Mouse (Mus musculus) bone marrow macrophage, adult 2 months (primary cell): ENCODE measurements around the gene Diaph2. TPM values are rescaled to one million over a fixed set of nuclear protein-coding genes. Genes with fewer than 3 reads are reported as not detected.

Experiments used
- H3K27ac ChIP-seq: 2 replicates; pipeline ENCODE4 v1.5.1; 2012; ENCODE audit warnings: low read depth, low read length; ENCODE audit not compliant: insufficient read depth
- H3K4me1 ChIP-seq: 2 replicates; pipeline ENCODE4 v1.6.1; 2012; ENCODE audit warnings: low read length; ENCODE audit not compliant: control insufficient read depth, insufficient read depth
- H3K4me3 ChIP-seq: 2 replicates; pipeline ENCODE4 v1.5.1; 2012; ENCODE audit warnings: mild to moderate bottlenecking, low read length, moderate library complexity; ENCODE audit not compliant: insufficient read depth
- CTCF ChIP-seq: IDR thresholded peaks from 2 replicates; pipeline ENCODE4 v1.5.1; 2012; ENCODE audit warnings: low read depth, mild to moderate bottlenecking, low read length, moderate library complexity
- POLR2A ChIP-seq: IDR thresholded peaks from 2 replicates; pipeline ENCODE4 v1.6.1; 2012; ENCODE audit warnings: mild to moderate bottlenecking, low read depth, low read length, borderline replicate concordance
- polyA plus RNA-seq: library from polyadenylated mRNA; stranded (reverse); fragments of >200 nt; gene quantifications from 2 replicates; pipeline ENCODE4 v1.2.4, GENCODE M21; 2012; ENCODE audit not compliant: missing spikeins, insufficient read depth, insufficient read length

Gene Diaph2
- polyA plus RNA-seq, 1 experiment: 24.4 TPM

- no peak for TF ChIP-seq CTCF
- no peak for TF ChIP-seq POLR2A
- H3K27ac ChIP-seq: no peak overlapping the region
- peaks cover 5% of the 10 kb centered on the region for H3K4me1 ChIP-seq
- H3K4me3 ChIP-seq: no peak overlapping the region
Observed at GRCm38 (mm10) chrX:129831903-129832302, 82.4 kb downstream of the Diaph2 start.

GRCm38 (mm10) chrX:129833887-129834286 is 84.3 kb downstream of the Diaph2 start:
- TF ChIP-seq CTCF (no peak), POLR2A (no peak)
- Histone ChIP-seq H3K27ac (no peak overlapping the region), H3K4me1 (peaks cover 5% of the 10 kb centered on the region), H3K4me3 (no peak overlapping the region)

- H3K27ac ChIP-seq: no peak overlapping the region
- H3K4me1 ChIP-seq: no peaks in the 10 kb centered on the region
- no peak overlapping the region for H3K4me3 ChIP-seq
- TF ChIP-seq CTCF (no peak), POLR2A (no peak)
Observed at GRCm38 (mm10) chrX:129884465-129884864, 134.9 kb downstream of the Diaph2 start.

GRCm38 (mm10) chrX:129925806-129926205 is 176.3 kb downstream of the Diaph2 start:
- no peak overlapping the region for H3K4me3 ChIP-seq
- no peak overlapping the region for H3K27ac ChIP-seq
- H3K4me1 ChIP-seq: no peaks in the 10 kb centered on the region
- no peak for TF ChIP-seq POLR2A
- no peak for TF ChIP-seq CTCF

GRCm38 (mm10) chrX:129974816-129975215 is 225.3 kb downstream of the Diaph2 start:
- Histone ChIP-seq H3K4me1 (no peaks in the 10 kb centered on the region), H3K4me3 (no peak overlapping the region), H3K27ac (no peak overlapping the region)
- no peak for TF ChIP-seq CTCF
- TF ChIP-seq POLR2A: no peak

- H3K27ac ChIP-seq: no peak overlapping the region
- H3K4me3 ChIP-seq: no peak overlapping the region
- H3K4me1 ChIP-seq: no peaks in the 10 kb centered on the region
- no peak for TF ChIP-seq CTCF
- no peak for TF ChIP-seq POLR2A
Observed at GRCm38 (mm10) chrX:130008210-130008609, 258.7 kb downstream of the Diaph2 start.

- H3K4me1 ChIP-seq: no peaks in the 10 kb centered on the region
- H3K4me3 ChIP-seq: no peak overlapping the region
- H3K27ac ChIP-seq: no peak overlapping the region
- no peak for TF ChIP-seq CTCF
- TF ChIP-seq POLR2A: no peak
Observed at GRCm38 (mm10) chrX:130019735-130020134, 270.2 kb downstream of the Diaph2 start.

GRCm38 (mm10) chrX:130044525-130044924 is 295.0 kb downstream of the Diaph2 start:
- no peaks in the 10 kb centered on the region for H3K4me1 ChIP-seq
- H3K4me3 ChIP-seq: no peak overlapping the region
- H3K27ac ChIP-seq: no peak overlapping the region
- no peak for TF ChIP-seq POLR2A
- no peak for TF ChIP-seq CTCF

- H3K4me3 ChIP-seq: no peak overlapping the region
- TF ChIP-seq CTCF (no peak), POLR2A (no peak)
- no peak overlapping the region for H3K27ac ChIP-seq
- H3K4me1 ChIP-seq: no peaks in the 10 kb centered on the region
Observed at GRCm38 (mm10) chrX:130149216-130149615, 399.7 kb downstream of the Diaph2 start.

- Histone ChIP-seq H3K4me3 (no peak overlapping the region), H3K4me1 (no peaks in the 10 kb centered on the region), H3K27ac (no peak overlapping the region)
- TF ChIP-seq CTCF: no peak
- no peak for TF ChIP-seq POLR2A
Observed at GRCm38 (mm10) chrX:130152164-130152563, 402.6 kb downstream of the Diaph2 start.

GRCm38 (mm10) chrX:130173126-130173525 is 423.6 kb downstream of the Diaph2 start:
- no peaks in the 10 kb centered on the region for H3K4me1 ChIP-seq
- no peak for TF ChIP-seq CTCF
- no peak for TF ChIP-seq POLR2A
- no peak overlapping the region for H3K27ac ChIP-seq
- H3K4me3 ChIP-seq: no peak overlapping the region
